Mouse (Mus musculus) gastrocnemius, adult 18-20 months (tissue): ENCODE measurements around the gene Lcor. TPM values are rescaled to one million over a fixed set of nuclear protein-coding genes. Genes with fewer than 3 reads are reported as not detected.

ENCODE experiments used
- DNase-seq: peaks from one replicate; pipeline ENCODE4 v3.0.0; 2021; ENCODE audit warnings: low spot score
- total RNA-seq, 2 experiments: library from RNA; stranded (reverse); gene quantifications; 2 replicates each; pipeline ENCODE4 v1.2.3; 2021

The Lcor gene
- total RNA-seq, 2 experiments from 2014 or later = 13.2 to 13.8 TPM

DNA sequence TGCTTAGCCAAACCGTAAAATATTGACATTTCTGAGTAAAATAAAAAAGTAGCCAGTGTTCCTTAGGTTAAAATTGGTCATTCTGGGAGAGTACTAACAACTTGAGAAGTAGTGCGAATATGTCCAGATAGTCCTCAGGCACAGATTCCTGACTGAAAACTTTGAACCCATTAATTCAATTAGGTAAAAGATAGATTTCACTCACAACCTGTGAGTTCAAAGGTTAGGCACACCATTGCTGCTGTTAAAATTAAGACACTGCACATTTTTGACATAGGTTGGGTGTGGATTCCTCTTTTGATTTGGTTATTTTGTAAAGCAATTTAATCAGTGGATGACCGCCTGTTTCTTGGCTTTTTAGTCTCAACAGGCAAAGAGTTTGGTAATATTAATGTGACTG is 78.4 kb downstream of the Lcor start:
- DNase-seq = no peak

- DNase-seq = no peak
Observed at GRCm38 (mm10) chr19:41568791-41569190, 86.4 kb downstream of the Lcor start.

- no peak for DNase-seq
Observed at GRCm38 (mm10) chr19:41573700-41574099, 91.3 kb downstream of the Lcor start.

DNA sequence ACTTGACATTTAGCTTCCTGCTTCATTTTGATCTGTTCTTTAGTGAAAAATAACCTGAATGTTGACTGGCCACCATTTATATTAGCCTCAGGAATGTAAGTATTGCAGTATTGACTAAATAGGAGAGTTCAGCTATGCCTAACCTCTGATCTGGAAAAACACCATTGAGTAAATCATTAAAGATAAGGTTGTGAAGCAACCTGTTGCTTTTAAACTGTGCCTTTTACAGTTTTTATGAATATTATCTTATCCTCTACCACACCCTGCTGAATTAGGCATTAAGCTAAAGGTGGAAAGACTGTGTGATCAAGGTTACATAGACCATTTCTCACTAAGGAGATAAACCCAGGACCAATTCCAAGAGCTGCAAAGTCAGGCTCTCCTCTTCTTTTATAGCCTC is 95.1 kb downstream of the Lcor start:
- DNase-seq = no peak

- peak; percentile 32 for DNase-seq
Observed at GRCm38 (mm10) chr19:41579311-41579920, 97.0 kb downstream of the Lcor start.

DNA sequence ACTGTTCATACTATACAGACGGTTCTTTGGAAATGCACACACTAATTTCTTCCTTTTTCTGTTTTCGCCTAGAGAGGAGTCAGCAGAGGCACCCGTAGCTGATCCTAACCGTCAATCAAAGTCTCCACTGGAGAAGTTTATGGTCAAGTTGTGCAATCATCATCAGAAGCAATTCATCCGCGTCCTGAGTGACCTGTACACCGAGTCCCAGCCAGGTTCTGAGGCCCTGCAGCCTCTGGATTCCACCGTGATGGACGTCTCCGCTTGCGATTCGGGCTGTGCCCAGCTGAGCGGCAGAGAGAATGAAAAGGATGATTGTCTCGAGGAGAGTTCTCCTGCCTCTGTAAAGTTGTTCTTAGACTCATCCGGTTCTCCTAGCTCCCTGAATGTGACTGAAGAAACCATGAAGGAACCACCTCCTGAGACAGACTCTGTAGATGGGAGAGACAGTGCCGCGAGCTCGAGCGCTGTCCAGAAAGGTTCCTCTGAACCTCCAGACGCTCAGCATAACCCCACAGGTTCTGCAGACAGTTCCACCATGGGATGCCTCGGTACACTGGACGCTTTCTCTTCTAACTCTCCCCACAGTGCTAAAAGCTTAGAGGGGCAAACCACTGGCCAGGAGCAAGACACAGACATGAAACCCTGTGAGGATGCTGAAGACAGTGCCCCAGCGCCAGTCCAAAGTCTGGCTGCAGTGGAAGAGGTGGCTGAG is 99.4 kb downstream of the Lcor start, which contains the start of gene Gm340:
Gene Gm340 (plus strand): TSS at position 665 of the 715 bp plus-strand sequence.
- DNase-seq = peak; percentile 38

GRCm38 (mm10) chr19:41582918-41583514 is 100.6 kb downstream of the Lcor start:
- DNase-seq = no peak

GRCm38 (mm10) chr19:41586752-41587151 is 104.3 kb downstream of the Lcor start:
- no peak for DNase-seq

DNA sequence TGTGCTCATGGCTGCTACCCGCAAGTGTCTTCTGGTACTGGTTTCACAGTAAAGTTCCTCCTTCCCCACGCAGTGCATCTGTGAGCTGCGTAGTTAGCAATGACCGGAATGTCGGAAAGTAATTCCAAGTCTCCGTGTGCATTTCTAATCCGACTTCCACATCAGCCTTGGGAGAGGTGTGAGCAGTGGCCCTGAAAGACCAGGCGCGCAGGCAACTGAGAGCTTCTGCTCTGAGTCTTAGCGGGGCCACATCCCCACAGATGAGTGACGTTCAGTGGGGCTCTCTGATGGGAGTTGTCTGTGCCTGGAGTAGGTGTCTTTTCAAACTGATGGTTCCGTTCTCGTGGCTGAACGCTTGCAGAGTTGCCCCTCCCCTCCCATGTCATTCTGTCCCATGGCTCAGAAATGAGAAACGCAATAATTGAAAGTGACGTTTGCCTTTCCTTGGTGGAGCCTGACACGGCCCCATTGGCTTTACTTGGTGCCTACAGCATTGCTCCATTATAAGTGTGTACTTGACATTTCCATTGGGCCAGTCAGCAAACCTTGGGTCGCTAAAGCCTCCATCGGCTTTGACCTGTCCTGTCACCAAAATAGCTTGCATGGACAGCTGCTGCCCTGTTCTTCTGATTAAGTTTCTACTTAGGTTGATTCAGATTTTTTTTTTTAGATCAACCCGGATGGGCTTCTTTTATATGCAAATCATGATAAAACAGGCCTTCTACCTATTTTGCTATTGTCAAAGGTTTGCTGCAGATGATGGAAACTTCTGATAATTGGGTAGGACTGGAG is 105.2 kb downstream of the Lcor start:
- peak; percentile 40 for DNase-seq

GRCm38 (mm10) chr19:41589026-41589425 is 106.6 kb downstream of the Lcor start:
- DNase-seq = no peak

- no peak for DNase-seq
Observed at GRCm38 (mm10) chr19:41589681-41590080, 107.2 kb downstream of the Lcor start.

- DNase-seq = no peak
Observed at GRCm38 (mm10) chr19:41591808-41592207, 109.4 kb downstream of the Lcor start.

DNA sequence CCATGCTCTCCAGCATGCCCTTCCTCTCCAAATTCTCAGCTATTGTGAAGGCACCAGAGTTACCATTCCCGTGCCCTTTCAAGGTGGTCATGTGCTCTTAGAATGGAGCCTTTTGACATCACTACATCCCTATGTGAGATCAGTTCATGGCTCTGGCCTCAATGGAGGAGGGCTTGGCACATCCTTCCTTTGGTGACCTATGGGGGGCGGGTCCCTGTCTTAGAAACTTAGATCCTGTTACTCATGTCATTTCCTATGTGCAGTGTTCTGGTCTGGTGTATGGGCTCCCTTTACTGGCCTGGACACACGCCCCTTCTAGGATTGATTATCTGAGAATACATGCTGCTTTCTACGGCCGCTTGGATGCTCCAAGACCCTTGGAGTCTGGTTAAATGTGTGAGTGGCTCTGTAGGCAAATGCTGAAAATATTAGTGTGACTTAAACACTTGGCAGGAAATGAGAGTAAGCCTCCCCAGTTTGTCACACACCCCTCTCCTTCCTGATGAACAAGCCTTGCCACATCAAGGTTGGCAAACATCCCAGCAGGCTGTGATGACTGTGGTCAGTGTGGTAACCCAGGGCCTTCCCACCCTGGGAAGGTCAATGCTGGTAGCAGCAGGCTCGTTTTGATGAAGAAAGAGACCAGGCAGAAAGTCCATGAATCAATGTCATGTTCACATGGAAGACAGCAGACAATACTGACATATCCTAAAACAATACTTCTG is 114.9 kb downstream of the Lcor start:
- DNase-seq = peak; percentile 32

DNA sequence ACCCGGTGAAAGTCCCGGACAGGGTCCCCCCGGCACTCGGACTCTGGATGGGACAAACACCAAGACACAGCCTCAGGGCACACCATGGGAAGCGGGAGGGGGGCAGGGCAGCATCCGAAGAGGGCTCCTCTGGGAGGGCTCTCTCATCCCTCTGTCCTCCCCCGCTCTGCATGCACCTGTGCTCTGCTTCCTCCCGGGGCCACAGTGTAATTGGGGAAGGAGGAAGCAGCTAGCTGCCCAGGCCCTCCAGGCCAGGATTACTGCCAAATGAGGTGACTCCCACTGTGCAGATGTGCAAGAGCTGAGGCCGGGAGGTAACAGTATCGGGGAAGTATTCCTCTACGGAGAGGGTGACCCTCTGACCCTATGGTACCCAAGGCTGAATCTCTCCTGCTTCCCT is 118.2 kb downstream of the Lcor start:
- DNase-seq = no peak

DNA sequence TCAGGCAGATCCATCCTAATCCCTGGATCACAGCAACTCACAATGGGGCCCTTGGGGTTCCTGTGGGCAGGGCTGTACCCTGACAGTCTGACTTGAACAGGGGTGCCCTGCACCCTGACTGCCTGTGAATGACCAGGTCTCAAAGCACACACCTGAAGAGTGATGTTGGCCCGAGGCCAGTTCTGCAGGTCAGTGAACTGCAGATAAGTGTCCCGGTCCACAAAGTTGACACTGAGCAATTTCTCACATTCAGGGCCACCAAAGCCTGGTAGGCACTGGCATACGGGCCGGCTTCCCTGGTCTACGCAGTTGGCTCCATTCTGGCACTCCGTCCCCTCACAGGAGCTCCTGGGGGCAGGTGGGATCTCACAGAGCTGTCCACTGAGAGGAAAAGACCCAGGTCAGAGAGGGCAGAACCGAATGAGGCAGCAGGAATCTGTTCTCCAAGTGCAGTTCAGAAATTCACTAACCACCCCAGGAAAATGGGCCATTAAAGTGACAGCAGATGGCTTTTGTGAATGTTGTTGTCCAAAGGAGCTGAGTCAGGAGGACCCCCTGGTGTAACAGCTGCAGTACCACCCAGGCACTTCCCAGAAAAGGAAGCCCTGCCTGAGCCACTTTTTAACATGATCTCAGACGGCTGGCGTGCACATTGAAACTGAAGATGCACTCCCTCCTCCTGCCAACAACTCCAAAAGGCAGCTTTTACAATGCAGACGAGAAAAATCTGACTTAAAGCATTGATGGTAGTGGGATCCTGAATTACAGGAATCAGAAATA is 124.0 kb downstream of the Lcor start:
- peak; percentile 57 for DNase-seq

GRCm38 (mm10) chr19:41611683-41612082 is 129.2 kb downstream of the Lcor start:
- peak; percentile 47 for DNase-seq
